Mouse (Mus musculus) megakaryocyte-erythroid progenitor cell, adult 5 weeks (primary cell): Measurements from ENCODE around the gene Gm49601. TPM values are rescaled to one million over a fixed set of nuclear protein-coding genes. Genes with fewer than 3 reads are reported as not detected.

Source experiments
- polyA plus RNA-seq: library from polyadenylated mRNA; stranded (reverse); fragments of >175 nt; gene quantifications from 2 replicates; pipeline ENCODE4 v1.2.3, GENCODE M21; 2012

Gm49601 gene
- 2.0 and 4.7 TPM in 2 replicates for polyA plus RNA-seq

DNA sequence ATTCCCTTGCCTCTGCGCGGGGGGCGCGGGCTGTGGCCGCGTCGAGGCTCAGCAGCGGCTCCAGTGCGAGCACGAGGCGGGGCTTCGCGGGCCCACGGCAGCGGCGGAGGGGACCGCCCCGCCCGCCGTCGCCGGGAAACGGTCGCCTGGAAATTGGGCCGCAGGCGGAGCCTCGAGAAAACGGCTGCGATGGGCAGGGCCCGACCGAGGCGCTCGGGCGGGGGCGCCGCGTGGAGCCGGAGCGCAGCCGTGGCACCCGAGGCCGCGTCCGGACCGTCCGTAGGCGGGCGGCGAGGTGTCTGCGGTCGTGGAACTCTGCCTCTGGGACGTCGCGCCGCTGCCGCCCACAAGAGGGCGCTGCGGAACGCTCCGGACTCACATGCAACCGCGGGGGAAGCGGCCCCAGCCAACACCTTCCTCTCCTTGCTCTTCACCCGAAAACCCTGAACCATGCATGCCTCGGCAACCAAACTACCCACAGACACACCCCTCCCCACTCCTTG lies at the start of gene Gm49601:
TSS of gene Gm49601 (minus strand) at position 52 of the 503 bp plus-strand sequence.

DNA sequence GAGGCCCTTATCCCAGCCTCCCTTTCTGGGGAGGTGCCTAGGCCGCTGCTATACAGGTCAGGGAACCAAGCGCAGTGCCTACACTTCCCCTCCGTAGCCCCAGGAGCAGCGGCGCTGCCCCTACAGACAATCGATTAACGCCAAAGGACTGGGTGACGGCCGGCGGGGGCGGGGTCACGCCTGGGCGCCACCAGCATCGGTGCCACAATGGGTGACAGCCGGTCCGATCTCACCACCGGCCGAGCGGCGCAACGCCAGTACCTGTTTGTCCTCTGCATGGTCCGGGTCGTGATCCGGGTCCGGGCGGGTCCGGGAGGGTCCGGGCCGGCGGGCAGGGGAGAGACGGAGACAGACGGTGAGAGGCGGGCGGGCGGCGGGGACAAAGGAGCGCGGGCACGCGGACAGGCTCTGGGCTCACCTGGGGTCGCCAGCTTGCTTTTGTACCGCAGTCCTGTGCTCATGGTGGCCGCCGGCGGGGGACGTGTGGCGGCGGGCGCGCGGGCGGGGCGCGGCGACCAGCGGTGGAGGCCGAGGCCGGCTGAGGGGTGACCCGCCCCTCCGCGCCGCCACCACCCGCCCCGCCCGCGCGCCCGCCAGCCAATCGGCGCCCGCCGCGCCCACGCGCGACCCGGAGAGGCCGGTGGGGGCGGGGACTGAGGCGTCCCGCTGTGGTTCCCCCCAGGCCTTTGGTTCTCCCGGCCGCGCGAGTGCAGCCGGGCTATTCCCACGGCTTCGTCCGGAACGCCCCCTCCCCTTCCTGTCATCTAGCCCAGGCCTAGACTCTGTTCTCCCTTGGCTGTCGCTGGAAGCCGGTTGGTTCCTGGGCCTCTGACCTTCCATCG lies 3.4 kb upstream of the Gm49601 start, which contains the start of gene Sept5:
TSS of gene Sept5 (minus strand) at position 565 of the 842 bp plus-strand sequence.

DNA sequence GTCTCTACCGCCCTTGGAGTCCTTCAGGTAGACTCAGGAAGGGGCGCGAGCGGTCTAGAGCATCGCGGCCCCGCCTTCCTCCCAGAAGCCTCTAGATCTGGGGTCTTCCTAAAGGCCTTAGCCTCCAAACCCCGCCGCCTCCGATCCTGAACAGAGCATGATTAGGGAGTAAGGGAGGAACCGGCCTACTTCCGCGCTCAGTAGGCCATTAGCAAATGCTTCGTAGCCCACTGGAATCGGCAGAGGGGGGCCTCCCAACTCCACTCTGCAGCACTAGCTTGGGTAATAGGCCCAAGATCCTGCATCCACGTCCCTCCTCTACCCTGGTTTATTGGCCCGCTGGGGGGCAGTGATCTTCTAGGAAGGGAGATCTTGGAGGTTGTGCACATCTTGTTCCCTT lies 4.2 kb downstream of the Gm49601 start, which contains the start of gene Gp1bb:
TSS of gene Gp1bb (minus strand) at position 385 of the 400 bp plus-strand sequence.

DNA sequence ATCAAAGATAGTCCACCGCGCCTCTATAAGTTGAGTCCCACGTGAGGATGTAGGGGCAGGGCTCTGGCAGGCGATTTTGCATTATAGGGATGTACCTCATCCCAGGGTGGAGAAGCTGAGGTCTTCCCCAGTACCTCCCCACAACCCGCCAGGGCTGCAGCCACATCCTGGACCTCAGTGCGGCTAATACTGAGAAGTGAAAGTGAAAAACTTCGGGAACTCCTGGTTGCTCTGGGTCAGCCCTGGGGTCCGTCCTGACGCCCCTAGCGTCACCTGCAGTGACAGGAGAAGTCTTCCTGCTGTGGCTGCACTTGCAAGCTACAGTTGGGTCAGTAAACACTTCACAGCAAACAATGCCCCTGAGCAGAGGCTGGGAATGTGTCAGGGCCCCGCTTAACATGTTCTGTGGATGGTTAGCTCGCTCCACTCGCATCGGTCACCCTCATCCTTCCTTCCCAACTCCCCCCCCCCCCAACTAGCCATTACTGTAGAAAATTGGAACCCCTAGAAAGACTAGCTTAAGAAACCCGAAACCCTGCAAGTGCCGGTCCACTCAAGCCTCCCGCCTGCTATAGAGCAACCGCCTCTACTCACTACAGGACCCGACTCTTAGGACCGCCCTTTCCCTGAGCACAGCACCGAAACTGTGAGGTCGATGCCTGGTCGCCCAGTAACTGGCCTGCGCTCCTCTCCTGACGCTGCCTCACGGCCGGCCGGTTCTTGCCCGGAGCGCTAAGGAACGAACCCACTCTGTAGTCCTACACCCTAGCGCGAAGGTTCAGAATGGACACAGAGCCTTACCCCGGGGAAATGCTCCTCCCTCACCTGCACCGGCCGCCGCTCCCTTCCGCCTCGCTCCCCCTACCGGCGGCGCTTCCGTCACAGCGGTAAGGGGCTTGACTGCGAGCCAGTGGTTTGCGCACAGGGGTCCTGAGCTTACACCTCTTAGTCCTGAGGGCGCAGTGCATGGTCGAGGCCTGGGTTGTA lies 36.1 kb downstream of the Gm49601 start, which contains the start of gene Tbx1:
TSS of gene Tbx1 (minus strand) at position 868 of the 987 bp plus-strand sequence.

Other genes with a start within 250 kb of the Gm49601 start
- gene Txnrd2, start 200.0 kb downstream of the Gm49601 start, polyA plus RNA-seq: 16.9 and 21.2 TPM in 2 replicates
- gene Comt, start 199.6 kb downstream of the Gm49601 start, polyA plus RNA-seq: 45.8 and 47.0 TPM in 2 replicates
- gene Gnb1l, start 127.7 kb downstream of the Gm49601 start, polyA plus RNA-seq: 9.5 and 11.6 TPM in 2 replicates
- gene Rtl10, start 127.5 kb downstream of the Gm49601 start, polyA plus RNA-seq: 3.4 and 3.5 TPM in 2 replicates
- gene Tbx1, start 35.8 kb downstream of the Gm49601 start, polyA plus RNA-seq: 0.02 and 0.05 TPM in 2 replicates
- gene Gp1bb, start 4.0 kb downstream of the Gm49601 start, polyA plus RNA-seq: 39.2 and 52.5 TPM in 2 replicates
- 6.9 and 10.6 TPM in 2 replicates for gene Sept5, start 3.5 kb upstream of the Gm49601 start, polyA plus RNA-seq
- gene Cldn5, start 150.4 kb upstream of the Gm49601 start, polyA plus RNA-seq: 0.13 TPM in 1 of 2 replicates, not detected in the other
- 9.6 and 10.8 TPM in 2 replicates for gene Ufd1, start 185.4 kb upstream of the Gm49601 start, polyA plus RNA-seq
- 22.4 and 27.9 TPM in 2 replicates for gene Cdc45, start 185.6 kb upstream of the Gm49601 start, polyA plus RNA-seq
- 52.4 and 56.7 TPM in 2 replicates for gene 2510002D24Rik, start 210.2 kb upstream of the Gm49601 start, polyA plus RNA-seq
- not detected in 2 replicates for gene Gm28539, start 210.2 kb upstream of the Gm49601 start, polyA plus RNA-seq